Mouse (Mus musculus) hematopoietic stem cell, adult 5-6 weeks (primary cell): ENCODE results near the gene Chic2. TPM values are rescaled to one million over a fixed set of nuclear protein-coding genes. Genes with fewer than 3 reads are reported as not detected.

Experiments
- ATAC-seq, 2 experiments: fragments of 125-278 bp in 1 of 2; replicated peaks in 1 of 2; 2 replicates each; pipeline ENCODE4 v1.8.0; 2016 to 2017; ENCODE audit warnings: inconsistent platforms in 2 of 2, mild to moderate bottlenecking in 2 of 2, moderate number of reproducible peaks in 2 of 2, low read depth in 1 of 2, moderate TSS enrichment in 1 of 2; ENCODE audit not compliant: low FRiP score in 2 of 2, poor library complexity in 2 of 2, severe bottlenecking in 2 of 2, insufficient read depth in 1 of 2, low TSS enrichment in 1 of 2
- total RNA-seq: library from RNA; stranded (forward); fragments of 172-1452, 232-1000 nt; gene quantifications from 2 replicates; pipeline ENCODE4 v1.2.3, GENCODE M21; 2017

Gene Chic2
- total RNA-seq, 1 experiment from 2014 or later: 38.3 TPM

DNA sequence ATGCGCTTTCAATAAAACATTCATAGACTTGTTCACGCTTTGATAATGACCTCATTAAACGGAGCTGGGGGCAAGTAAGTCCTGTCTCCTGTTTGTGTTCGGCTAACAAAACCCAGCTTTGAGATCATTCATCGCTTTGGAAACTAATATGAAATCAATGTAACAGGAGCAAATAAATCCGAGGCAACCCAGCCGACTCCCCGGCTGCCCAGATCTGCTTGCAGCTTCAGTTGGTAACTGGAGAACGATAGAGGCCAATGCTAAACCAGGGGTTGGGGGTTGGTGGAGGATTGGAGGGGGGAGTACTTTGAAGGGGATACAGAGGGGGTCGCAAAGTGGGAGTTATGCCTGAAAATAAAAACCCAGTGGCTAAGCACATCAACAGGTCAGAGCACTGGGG is 27.4 kb upstream of the Chic2 start:
- no peak for ATAC-seq

DNA sequence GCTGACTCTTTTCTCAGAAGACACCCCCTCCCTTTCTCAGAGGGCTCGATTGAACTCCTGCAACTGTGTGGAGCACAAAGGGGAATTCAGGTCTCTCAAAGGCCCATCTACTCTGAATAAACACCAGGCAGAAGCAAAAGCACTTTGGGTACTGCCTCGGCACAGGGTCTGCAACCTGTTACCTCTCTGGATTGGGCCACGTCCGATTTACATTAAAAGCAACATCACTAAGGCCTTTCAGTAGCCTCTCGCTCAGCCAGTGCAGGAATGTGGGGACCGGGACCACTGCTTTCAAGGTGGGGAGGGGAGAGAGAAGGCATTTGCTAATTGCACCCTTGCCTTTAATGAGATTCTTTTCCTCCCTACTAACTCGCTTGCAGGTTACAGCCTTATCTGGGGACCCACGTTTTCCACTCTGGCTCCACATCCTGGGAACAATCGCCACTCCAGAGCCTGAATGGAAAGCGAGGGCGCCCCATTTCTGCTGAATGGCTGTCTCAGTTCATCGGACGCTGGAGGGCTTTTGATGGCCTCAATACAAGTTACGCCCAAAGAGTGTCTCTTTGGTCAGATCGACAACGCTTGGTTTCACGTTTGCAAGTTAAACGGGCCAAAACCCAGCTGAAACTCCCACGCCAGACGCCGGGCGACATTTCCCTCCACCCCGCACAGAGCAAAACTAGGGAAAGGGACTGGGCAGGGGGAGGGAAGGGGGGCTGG is 26.2 kb upstream of the Chic2 start:
- no peak for ATAC-seq

DNA sequence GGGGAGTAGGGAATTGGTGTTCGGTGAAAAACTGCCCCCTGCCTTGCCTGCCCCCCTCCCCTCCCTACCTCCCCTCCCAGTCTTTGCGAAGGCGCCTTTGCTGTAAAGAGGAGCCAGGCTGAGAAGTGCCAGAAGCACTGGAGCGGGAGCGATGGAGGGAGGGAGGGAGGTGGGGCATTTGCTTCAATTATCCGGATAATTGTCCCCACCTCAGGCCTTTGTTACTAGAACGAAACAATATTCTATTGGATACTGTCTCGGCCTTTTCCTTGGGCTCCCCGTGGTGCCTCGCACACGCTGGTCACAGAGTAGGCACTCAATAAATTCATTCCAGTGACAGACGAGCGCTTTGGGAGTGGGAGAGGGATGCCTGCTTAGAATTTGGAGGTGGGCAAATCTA is 25.6 kb upstream of the Chic2 start:
- no peak for ATAC-seq

DNA sequence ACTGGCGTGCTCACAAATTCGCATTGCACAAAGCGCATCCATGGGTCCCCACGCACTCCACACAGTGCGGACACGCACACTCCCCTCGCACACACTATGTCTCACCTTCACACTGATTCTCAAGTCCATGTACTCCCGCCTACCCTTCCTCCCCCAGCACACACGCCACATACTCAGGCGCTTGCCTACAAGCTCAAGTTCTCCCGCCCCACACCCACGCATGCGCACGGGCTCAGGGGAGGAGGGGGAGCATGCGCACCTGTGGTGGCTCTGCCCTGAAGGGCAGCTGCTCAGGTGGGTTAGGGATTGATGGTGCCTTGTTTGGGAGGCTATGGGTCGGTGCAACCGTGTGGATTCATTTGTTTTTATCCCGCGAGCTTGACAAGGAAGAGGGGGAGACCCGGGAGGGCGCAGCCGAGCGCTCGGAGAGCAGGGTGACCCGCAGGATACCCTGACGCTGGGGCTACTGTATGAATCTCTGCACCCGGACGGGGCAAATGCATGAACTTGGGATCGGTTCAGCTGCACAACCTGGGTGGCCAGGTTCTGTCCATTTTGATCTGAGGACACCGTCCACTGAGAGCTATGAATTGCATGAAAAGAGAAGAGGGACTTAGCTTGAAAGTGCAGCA is 22.7 kb upstream of the Chic2 start:
- ATAC-seq: peak in 1 of 2 experiments; percentile 46; a peak in 2 of 4 replicates

DNA sequence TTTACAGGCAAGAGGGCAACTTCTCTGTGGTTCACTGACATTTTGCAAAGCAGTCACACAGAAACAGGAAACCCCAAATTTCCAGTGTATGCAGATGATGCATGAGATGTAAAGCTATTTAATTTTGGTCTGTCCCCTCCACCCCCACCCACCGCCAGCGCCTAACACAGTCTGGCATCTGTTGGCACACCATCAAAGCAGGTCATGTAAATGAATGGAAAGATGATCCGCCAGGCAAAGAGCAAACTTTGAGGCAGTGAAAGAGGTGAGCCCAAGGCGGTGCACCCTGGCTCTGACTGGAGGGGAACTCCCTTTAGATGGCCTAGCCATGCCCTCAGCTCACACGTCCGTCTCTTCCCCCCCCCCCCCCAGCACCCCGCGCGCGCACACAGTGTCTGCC is 22.1 kb upstream of the Chic2 start:
- peak; percentile 38 to 50; a peak in 3 of 4 replicates for ATAC-seq

DNA sequence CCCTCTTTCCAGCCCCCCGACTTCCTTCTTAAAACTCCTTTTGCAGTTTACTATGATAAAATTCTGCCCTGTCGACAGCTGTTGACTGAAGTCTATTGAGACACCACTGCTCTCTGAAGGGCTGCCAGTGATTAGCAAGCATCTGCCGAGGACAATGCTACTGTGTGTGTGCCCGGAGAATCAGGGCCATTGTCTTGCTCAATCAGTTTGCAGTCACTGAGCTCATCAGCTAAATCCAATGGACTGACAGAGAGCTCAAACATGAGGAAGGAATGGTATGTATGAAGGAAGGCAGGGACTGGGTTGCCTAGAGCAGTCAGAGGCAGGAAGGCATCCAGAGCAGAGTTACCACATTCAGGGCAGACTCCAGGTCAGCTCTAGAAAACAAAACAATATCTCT is 18.6 kb upstream of the Chic2 start:
- ATAC-seq: no peak

DNA sequence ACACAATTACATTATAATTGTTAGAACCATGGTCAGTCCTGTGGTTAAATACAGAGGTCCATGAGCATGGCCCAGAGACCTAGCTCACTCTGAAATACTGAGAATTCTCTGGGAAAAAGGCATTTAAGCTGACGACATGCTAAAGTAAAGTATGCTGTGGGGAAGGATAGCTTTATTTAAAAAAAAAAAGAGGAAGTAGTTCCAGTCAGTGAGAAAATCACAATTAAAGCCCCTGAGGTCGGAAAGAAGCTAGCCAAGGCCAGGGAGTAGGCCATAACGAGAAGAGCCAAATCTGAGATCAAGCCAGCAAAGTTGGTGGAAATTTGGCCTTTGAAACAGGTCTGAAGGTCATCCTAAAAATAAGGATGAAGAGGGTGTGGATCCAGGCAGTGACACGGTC is 6.5 kb upstream of the Chic2 start:
- peak in 1 of 2 experiments; percentile 65; a peak in 2 of 4 replicates for ATAC-seq

DNA sequence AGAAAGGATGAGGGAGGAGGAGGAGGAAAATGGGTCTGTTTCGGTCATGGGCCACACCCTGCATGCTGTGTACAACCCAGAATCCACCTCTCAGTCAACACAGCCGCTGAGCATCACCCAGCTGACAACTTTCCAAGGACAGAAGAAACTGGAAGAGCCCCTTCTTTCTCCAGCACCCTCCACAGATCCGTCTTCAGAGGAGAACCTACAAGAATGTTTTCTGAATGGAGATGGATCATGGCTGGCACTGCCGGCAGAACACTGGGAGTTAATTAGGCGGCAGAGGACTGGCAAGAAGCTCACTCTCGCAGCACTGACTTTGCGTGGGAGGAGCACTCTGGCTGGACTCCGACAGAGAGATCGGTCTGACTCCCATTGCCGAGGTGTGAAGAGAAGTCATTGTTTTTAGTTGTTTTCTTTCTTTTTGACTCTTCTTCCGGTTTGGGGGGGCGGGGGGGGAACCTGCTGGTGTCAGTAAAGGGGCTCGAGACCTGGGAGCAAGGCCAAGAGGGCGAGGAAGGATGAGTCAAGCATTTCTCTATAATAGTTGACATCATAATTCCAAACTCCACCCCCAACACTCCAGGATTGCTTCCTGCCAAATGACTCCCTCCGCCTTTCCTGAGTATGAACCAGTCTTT is 2.2 kb upstream of the Chic2 start:
- no peak for ATAC-seq

DNA sequence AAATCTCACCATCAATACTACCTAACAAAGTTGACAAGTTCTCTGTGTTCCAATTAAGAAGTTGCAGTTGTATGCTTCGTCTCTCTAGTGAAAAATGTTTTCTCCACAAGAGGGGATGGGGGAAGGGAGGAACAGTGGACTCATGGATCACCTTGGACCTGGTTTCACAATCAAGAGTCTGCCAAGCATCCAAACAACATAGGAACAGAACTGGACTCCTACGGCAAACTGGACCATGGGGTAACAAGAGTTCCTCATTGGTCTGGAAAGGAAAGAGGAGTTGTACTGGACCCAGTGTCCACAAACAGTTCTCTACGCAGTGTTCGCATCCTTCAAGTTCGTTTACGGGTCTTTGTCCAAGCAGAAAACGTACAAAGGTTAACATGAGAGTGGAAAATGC is 797 bp upstream of the Chic2 start:
- no peak for ATAC-seq

DNA sequence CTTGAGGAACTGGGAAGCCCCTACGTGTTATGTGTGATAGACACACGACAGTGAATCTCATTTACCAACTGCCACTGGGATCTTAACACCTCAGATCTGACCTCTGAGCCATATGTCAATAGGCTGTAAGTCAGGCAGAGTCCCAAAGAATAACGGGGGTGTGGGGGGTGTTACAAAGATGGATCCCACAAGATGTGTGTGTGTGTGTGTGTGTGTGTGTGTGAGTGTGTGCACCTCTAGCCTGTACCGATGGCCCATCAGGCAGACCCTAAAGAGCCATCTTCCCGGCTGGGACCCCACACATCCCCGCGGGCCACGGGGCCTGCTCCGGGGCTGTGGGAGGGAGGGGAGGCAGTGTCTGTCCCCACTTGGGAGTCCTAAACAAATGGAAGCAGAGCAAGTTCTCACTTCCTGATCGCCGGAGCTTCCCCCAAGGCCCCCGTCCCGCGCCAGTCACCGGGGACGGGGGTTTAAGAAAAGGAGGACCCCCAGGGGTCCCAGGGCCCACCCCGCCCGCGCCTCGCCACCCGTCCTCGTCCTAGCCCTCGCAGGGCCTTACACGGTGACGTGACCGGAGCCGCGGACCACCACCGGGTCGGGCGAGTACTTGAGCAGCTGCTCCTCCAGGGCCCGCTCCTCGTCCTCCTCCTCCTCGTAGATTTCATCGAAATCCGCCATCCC is 813 bp downstream of the Chic2 start:
- ATAC-seq: peak in 1 of 2 experiments; percentile 23; a peak in 2 of 4 replicates

DNA sequence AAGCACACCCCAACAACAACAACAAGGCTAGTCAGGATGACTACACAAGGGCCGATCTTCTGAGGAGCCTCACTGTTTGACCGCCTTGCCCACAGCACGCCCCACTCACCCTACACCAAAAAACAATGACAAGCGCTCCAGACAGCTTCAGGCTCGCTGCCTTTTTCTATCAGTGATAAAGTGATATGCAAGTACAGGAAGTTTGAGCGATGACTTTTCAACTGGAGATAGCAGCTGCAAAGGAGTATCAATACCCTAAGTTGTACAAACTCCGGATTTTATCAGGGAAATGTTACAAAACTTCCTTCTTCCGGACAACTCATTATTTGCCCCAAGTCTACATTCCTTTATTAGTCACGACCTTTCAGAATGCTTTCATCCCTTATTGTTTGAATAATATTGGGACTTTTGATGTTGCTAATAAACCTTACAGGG is 1.5 kb downstream of the Chic2 start:
- no peak for ATAC-seq

DNA sequence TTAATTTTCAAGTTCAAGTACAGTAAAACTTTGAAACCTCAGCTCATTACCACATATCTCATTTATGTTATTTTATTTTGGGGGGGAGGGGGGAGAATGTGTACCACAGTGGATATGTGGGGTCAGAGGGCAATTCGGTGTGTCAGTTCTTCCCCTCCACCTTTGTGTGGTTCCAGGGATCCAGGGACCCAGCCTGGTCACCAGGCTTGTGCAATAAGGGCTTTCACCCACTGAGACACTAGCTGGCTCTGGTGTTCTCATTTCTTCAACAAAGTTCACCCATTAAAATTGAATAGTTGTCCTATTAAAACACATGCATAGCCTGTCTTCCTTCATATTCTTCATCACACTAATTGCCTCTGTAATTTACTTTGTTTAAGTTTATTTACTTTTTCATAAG is 5.3 kb downstream of the Chic2 start:
- ATAC-seq: no peak

DNA sequence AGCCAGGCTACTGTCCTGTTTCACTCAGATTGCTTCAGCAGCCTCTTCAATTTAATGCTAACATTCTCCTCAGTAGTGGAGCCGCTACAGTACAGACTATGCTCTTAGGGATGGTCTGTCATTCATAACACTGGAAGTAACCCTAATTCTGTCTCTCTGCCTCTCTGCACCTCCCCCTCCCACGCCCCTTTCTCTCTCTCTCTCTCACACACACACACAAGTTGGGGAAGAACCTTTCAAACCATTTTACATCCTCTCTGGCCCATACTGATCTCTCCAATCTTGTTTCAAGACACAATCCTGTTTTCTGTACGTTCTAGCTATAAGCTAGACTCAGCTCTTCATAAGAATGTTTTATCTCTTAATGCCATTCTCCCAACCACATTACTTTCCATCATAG is 9.1 kb downstream of the Chic2 start:
- no peak for ATAC-seq

DNA sequence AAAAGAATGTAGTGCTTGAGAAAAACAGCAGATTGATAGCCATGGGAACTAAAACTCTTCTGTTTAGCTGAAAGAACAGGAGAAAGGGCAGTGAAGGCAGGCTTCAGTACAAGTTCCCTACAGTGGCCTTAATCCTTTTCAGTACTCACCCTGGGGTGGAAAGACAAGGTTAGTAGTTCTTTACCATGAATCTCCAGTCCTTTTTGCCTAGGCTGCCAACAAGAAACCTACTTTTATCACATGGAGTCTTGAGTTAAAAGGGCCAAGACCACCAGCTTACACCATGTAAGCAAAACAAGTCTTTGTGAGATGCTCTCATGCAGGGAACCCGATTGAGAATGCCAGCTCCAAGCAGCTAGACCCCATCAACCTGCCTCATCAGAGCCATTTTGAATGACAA is 29.8 kb downstream of the Chic2 start:
- ATAC-seq: no peak

DNA sequence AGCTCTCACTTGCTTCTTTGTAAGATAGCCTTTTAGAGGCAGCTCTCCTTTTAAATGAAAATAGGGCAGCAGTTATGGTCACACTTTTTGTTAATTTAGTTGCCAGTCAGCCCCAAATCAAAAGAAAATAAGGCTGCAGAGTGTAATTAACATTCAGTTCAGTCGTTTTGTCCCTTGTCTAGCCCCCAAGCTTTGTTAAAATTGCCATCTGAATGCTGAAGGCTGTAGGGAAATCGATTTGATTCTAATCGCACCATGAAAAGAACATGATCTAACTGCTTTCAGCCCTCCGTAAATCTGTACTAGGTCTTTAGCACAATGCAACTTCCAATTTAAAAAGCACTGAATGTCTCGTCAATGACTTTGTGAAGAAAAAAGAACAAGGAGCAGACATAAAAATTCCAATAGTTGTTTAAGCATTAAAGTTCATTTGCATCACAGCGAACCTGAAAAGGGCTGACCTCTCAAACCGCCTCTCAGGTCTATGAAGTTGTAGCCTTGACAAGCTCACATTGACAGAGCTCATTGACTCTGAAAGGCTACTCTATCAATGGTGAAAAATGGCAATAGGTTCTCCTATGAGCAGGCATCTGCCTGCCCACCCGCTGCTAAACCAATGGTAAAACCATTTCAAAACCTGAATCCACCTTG is 31.7 kb downstream of the Chic2 start:
- no peak for ATAC-seq

DNA sequence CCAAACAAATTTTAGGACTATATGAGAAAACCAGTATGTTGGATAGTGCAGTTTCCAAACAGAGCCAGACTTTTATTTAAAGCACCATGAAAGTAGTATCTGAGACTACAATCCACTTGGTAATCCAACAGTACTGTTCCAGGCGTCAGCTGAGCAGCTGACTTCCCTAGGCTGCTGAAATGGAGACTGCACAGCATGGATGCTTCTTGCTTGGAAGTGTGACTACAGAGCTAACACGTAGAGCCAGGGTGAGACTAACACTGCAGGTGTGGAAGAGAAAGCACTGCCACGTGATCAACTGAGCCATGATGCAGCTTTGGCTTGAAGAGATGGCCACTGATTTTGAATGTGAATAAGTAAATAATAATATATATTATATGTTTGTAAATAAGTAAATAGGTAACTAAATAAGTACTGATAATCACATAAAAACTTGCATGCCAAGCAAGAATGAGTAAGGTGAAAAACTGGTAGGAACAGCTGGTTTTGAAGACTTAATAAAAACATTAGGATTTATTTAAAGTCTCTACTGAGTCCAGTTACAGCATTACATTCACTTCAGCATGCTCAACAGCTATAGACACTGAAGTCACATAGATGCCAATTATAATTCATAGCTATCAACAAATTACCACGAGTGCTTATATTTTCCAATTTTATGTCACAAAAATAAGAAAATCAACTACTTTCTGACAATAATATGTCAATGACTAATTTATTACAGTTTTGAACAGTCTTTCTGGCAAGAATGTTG is 32.4 kb downstream of the Chic2 start:
- ATAC-seq: no peak

DNA sequence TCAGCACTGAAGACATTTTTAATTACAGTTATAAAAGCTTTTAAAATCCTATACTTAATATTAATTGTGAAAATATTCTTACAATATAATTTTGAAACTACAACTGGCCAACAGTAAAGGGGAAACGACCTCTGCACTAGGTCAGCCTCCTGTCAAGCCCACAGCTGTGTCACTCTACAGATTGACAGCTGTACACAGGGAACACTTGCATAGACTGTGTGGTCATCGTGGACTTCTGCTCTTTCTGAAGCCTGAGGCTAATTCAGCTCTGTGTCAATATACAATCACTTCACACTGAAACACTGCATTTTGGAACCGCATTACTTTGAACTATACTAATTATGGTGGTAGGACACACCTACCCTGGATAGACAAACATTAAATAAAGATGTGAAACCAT is 39.8 kb downstream of the Chic2 start:
- ATAC-seq: no peak
